Mouse (Mus musculus) retina, adult 2 months (tissue): ENCODE results near the gene Suclg1.
A peak's percentile ranks its signal among the peaks of the same experiment; 100 is the strongest.

Experiments used
- DNase-seq: peaks from one replicate; pipeline ENCODE4 v3.0.0-alpha.2; 2012; ENCODE audit warnings: low read depth, low spot score

Gene Suclg1

DNA sequence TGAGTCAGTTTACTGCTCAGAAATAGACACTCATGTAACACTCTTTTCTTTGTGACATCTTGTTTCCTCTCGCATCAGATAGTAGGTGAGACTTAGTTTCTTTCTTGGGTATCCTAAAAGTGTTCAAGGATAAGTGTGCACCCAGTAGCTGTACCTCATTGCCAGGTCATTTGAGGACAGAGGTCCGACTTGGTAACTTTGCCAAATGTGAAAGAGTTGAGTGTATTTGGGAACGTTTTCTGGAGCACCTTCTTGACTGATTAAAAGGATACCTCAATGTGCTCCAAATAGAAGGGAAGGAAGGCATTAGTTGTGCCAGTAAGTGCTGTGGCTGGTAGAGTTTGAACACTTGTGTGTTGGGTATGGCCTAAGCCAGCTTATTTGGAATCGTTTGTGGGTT lies 1.7 kb downstream of the Suclg1 start:
- no peak for DNase-seq

DNA sequence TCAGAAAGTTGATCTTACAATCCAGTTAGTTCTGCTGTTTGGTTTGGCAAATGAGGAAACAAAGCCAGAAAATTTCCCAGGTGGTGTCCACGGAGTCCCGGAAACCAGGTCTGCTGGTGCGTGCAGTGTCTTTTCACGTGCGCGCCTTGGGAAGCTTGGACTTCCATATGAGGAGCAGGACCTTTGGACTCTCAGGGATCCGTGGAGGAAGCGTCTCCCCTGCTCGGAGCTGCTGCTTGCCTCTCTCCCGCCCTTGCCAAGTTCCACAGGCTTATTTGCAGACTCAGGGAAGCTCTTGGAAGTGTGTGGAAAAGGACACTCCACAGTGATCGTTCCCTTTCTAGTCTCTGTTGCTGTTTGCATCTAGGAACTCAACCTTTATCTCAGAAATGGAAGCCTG lies 3.2 kb downstream of the Suclg1 start:
- DNase-seq: no peak

DNA sequence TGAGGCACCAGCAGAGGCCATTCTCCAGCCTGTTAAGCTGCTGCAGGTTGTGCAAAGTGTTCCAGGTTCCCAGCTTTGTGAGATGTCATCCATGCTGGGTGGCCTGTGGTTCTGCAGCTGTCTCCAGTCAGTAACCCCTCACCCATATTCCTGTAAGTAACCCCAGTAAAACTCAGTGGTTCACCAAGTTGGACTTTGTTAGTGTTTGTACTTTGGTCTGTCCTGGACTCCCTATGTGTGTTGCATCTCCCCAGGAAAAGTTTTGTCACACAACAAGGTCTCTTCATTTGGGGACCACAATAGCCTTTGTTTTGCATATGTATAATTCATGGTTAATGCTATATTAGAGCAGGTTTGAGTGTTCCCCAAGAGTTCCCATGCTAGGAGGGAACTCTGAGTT lies 4.2 kb downstream of the Suclg1 start:
- no peak for DNase-seq

DNA sequence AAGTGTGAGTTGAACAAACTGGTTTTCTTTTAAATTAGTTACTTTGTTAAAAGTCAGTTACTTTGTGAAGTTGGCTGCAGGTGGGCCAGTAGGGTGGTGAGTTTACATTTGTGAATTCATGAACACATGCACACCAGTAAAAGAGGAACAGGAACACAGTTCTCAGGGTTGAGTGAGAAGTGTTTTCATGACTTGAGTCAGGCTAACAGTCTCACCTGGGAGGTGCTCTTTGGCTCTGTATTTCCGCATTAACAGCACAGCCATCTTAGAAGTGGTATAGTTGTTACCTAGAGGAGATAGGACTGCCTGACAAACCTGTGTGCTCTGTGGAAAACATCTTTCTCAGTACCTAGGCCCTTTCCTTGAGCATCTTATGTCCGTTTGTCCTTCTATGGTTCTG lies 4.8 kb downstream of the Suclg1 start:
- DNase-seq: no peak

DNA sequence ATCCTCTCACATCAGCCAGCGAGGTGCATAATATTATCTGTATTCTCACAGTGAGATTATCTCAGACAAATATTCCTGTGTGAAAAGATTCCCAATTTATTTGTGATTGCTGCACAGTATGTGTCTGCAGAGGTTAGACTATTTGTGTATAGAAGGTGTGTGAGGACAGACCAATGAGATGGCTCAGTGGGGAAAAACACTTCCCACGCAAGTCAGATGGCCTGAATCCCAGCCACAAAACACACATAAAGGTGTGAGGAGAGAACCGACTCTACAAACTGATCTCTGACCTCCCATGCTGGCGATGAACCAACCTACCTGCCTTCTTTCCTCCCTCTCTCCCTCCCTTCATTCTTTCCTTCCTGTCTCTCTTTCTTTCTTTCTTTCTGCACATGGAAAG lies 5.4 kb downstream of the Suclg1 start:
- no peak for DNase-seq

DNA sequence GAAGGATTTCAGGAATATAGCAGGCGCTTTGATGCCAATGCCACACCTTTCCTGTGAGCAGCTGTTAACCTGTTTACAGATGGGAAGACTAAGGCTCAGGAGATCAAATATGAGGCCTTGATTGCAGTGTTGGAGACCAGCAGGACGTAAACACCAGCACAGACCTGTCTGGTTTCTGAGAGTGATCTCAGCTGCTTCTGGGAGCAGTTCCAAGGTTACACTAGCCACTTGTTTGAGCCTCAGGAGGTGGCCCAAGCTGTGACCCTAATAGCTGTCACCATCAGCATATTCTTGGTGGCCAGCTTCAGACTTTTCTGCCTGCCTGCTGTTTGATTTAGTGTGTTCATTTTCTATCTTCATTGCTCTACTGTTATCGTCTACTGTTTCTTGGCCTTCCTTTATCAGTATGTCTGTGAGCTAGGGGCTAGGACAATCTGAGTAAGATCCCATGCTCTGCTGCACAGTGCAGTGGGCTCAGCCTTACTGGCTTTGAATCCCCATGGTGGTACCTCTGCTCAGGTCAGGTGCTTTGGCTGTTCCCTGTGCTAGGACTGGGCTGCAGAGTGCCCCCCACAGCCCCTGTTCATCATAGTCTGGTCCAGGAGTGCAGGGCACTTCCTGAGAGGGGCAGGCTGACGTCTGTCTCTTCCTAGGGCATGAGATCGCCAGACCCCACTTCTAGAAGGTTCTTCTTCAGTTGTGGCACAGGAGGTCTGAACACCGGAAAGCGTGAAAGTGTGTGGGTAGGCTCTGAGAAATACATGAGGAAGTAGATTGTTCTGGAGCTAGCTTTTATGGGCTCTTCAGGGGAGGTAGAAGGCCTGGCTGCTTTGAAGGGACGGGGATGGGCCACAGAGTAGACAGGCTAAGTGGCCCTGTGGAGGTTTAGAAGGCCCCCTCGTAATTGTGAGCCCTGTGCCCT lies 6.4 kb downstream of the Suclg1 start:
- no peak for DNase-seq

DNA sequence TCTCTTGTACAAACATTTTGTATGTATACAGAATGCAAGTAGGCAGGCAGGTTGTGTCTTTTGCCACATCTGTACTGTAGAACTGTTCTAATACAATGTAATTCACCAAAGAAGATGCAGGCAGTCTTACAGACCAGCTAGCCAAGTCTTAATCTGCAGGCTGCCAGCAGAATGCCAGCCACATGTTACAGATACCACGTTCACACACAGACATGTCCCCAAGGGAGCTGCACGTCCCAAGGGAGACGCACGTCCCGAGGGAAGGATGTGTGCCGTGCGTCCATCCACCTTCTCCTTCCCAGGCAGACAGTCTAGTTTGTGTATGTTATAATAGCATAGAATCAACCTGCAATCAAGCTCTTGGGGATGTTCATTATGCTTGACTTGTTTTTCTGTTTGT lies 8.9 kb downstream of the Suclg1 start:
- no peak for DNase-seq

DNA sequence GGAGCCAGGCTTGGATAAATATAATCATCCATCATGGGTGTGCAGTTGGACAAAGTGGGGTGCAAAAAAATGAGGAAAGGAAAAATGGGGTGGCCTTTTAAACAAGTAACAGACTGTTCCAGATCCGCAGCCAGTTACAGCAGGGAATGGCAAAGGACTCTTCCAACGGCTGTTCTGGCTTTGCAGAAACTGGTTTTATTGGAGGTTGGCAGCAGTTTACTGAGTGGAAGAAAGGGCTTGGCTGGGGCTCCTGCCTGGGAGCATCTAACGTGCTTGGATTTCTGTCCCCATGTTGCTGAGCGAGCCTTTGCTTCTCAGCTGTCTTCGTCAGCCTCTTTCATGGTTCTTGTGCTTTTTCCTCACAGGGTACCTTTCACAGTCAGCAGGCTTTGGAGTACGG lies 11.9 kb downstream of the Suclg1 start:
- DNase-seq: no peak

DNA sequence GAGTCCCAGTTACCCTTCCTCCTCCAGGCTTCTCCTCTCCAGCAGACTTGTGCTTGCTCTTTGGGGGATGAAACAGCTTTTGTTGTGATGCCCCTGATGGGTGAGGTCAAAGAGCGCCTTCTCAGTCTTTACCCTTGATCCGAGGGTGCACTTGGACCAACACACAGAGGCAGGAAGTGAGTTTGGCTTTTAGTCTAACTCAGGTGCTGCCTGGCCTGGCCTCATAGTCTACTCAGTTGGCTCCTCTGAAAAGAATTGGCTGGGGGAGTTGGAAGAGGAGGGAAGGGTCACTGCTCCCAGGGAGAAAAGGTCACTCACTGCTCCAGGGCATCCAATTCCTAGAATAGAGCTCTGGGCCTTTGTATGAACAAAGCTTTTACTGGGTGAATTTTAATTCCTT lies 16.6 kb downstream of the Suclg1 start:
- DNase-seq: no peak

DNA sequence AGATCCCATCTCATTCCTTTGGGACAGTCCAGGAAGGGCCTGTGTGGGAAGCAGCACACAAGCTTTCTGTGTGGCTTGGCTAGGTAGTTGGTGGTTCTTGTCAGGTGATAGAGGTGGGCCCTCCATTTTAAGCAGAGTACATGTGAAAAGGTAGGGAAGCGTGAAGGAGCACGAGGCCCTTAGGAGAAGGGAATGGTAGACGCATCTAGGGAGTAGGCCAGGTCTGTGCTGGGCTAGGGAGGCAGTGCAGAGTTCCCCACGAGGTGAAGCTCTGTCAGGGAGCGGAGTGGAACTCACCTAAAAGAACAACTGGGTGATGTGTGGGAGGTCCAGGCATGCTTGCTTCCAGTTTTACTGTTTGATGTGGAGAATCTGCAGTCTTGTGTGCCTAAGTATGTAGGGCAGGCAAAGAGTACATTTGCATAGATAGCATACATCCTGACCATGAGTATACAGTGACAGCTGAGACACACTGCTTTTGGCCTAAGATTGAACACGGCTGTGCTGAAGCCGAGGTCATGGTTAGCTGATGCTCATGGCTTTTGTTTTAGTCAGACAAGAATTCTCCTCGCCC lies 19.6 kb downstream of the Suclg1 start:
- no peak for DNase-seq

DNA sequence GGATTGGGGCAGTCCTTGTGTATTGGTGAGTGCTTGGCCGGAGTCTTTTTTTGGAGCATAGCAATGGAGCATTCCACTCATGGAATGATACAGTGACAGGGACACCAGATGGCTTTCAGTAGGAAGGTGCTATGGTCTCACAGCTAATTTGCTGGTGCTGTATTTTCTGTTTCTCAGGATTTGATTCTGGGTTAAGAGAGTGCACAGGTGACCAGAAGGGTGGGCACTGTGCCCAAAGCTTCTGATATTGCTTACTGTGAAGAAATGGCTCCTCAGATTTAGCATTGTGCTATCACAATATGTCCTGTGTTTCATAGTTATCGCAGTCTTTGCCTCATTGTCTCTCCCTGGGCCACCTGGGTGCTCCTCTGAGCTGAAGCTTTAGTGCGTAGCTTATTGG lies 21.2 kb downstream of the Suclg1 start:
- no peak for DNase-seq

DNA sequence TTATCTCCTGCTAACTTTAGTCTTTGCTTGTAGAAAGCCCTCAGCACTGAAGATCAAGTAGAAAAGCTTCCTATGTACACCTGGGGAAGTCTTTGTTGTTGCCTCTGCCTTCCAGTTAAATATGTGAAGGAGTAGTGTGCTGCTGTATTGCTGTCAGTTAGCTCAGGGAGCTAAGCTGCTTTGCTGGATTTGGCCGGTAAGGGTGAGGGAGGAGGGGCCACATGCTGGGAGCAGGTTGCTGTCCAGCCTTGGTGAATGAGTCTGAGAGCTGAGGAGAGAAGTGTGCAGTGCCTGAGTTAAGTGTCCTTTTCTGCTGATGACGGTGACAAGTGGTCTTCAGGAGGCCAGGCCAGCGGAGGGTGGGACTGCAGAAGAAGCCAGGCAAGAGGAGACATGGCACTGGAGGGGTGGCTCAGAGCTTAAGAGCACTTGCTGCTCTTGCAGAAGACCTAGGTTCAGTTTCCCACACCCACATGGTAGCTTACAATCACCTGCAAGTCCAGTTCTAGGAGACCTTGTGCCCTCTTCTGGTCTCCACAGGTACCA lies 23.4 kb downstream of the Suclg1 start:
- peak; percentile 48 for DNase-seq

DNA sequence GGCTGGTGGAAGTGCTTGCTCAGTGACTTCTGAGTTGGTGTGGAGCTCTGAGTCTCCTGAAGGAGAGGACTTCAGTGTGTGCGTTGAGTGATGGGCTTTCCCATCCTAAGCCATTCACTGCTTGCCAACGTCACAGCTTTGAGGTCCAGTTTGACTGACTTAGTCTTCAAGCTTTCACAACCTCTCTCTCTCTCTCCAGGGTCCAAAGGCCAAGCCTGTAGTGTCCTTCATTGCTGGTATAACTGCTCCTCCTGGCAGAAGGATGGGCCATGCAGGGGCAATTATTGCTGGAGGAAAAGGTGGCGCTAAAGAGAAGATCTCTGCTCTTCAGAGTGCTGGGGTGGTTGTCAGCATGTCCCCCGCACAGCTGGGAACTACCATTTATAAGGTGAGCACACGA lies 26.8 kb downstream of the Suclg1 start:
- DNase-seq: no peak

DNA sequence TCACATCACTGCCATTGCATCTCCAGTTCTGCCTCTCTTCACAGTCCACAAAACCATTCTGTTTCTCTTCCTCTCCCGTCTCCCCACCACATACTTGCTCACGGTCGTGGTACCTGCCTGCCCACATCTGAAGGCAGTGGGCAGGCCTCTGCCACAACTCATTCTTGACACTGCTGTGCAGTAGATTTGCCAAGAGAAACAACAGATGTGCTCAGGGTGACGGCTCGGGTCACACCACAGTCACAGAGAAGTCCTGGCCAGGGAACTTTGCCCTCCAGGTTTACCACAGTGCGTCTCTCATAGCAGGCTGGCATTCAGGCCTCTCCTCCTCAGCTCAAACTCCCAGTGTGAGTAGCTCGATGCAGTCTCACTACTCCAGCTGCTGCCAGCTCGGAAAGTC lies 31.5 kb downstream of the Suclg1 start:
- no peak for DNase-seq

DNA sequence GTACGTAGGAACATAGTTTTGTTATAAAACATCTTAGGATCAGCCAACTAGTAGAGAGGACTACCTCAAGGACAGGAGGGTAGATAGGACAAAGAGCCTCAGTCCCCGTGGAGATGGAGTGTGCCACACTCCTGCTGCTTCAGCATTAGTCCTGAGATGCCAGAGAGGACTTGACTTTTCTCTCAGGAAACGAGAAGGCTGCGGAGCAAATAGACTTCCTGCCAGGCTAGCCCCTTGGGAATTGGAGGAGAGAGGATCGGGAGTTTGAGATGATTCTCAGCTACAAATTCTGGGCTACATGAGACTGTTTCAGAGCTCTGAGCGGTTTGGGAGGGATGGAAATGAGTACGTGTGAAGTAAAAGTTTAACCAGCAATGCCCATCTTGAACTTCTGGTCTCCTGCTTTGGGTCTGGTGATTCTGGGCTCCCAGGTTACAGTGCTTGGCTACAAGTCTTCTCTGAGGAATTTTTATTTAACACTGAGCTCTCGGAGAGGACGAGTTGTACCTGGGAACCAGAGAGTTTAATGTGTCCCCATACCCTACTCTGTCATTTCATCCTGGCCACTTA lies 32.4 kb downstream of the Suclg1 start:
- DNase-seq: no peak

DNA sequence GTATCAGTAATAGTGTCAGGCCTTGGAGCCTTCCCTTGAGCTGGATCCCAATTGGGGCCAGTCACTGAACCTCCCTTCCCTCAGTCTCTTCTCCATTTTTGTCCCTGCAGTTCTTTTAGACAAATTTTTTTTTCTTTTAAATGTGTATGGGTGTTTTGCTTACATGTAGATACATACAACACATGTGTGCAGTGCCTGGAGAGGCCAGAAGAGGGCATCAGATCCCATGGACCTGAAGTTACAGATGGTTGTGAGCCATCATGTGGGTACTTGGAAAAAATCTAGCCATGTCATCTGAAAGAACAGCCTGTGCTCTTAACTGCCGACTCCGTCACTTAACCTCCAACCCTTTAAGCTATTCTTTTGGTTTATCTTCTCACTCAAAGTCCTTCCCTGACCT lies 38.1 kb downstream of the Suclg1 start:
- DNase-seq: no peak

DNA sequence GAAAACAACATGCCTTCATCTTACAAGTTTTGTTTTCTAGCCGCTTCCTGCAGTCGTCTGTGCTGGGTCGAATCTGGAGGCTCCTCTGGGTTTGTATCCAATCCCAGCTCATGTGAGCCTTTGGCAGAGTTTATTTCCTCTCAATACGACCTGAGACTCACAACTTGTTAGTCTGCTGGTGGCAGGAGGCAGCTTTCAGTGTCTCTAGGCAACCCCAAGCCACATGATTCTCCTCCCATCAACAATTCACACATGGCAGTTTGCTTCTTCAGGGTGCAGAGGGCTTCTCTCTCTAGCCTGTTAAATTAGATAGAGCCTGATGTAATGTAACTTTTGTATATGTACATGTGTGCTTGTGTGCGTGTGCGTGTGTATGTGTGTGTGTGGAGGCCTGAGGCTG lies 58.7 kb downstream of the Suclg1 start:
- DNase-seq: no peak

DNA sequence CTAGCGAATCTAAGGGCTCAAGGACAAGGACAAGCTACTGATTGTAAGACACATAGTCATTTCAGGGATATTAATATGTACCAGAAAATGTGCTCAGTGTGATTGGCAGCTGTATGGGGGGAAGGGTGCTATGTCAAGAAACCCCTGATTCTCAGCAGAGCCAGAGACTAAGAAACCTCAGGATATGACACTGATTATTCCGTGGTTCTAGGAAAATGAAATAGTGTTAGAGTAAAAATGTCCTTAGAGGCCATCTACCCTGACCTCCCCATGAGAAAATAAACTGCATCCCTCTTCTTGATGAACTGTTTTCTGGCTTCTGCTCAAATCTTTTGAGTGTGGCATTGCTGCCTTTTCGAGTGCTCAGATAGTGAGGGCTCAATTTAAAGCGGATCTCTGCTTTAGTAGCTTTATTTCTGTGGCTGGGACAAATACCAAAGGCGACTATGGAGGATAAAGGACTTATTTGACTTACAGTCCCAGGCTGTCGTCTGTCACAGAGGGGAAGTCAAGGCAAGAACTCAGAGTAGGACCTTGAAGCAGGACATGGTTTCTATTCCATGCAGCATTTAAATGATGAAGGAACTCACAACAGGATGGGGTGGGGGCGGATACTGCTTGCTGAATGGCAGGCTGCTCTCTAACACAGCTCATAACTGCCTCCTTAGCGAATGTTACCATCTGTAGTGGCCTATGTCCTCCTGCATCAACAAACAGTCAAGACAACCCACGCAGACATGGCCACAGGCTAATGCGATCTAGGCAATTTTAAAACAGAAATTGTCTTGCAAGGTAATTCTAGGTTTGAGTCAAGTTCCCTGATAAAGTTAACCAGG lies 60.7 kb downstream of the Suclg1 start:
- no peak for DNase-seq

DNA sequence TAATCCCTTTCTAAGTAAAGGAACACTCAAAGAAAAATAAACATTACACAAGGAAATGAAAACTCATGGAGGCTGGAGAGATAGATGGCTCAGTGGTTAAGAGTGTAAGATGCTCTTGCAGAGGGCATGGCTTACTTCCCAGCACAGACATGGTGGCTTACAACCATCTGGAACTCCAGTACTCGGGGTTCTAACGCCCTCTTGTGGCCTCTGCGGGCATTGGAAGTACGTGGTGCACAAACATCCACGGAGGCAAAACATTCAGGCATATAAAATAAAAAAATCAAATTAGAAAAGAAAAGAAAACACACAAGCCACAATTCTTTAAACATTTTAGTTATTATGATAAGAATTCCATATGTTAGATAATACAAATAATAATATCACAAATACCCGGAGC lies 63.2 kb downstream of the Suclg1 start:
- no peak for DNase-seq

DNA sequence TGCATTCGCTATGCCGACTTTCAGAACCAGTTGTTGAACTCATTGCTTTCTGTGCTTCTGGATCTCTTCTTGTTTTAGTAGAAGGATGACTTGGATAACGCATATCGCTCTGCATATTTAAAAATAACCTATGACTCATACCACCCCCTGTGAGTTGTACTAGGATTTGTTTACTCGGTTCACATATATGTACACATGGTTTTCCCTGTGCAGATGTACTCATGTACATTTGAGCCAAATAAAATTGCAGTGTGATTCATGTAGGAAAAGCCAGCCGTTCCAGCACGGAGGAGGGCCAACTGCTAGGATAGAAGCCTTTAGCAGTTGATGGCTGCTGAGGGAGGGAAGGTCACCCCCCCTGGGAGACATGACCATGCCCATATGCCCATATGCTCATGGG lies 63.6 kb downstream of the Suclg1 start:
- no peak for DNase-seq

DNA sequence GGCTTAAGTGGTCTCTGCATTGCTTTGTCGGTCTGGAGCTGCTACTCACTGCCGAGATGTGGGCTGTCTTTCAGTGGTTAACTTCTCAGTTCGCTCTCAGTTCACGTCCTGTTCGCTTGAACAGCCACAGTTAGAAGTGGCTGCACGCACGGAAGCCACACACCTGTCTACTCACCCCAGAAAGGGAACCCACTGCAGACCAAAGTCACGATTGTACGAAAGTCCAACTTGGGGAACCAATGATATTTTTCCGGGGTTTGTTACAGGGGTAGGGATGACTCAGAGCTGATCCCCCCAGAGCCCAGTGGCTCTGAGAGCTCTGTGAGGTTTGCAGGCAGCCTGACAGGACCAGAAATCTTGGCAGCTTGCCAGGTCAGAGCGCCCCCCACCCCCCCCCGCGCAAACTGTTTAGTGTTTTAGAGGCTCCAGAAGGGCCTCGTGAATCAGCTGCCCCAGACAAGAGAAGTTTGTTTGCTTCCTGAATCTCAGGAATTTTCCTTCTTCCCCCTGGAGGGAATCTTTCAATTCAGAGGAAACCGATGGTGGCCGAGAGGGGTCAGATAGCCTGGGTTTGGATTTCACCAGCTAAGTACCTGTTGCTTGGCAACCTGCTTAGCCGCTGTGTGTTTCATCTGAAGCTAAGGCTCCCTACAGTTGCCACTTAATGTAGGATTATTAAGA lies 66.9 kb downstream of the Suclg1 start:
- DNase-seq: peak; percentile 84
